Mouse (Mus musculus) lung, postnatal 10 days (tissue): ENCODE data around the gene Pdss2.

ENCODE experiments used
- DNase-seq: peaks from one replicate; pipeline ENCODE4 v3.0.0; 2021

Gene Pdss2

GRCm38 (mm10) chr10:43312658-43313417 lies 91.6 kb downstream of the Pdss2 start:
- no peak for DNase-seq

GRCm38 (mm10) chr10:43315228-43315627 lies 93.9 kb downstream of the Pdss2 start:
- no peak for DNase-seq

GRCm38 (mm10) chr10:43317327-43317951 lies 96.2 kb downstream of the Pdss2 start:
- DNase-seq = no peak

- DNase-seq = no peak
These were observed 99.7 kb downstream of the Pdss2 start for GRCm38 (mm10) chr10:43321019-43321418.

GRCm38 (mm10) chr10:43322446-43323178 lies 101.3 kb downstream of the Pdss2 start:
- DNase-seq = no peak

- DNase-seq = no peak
These were observed 102.1 kb downstream of the Pdss2 start for GRCm38 (mm10) chr10:43323386-43323785.

- DNase-seq = no peak
These were observed 108.5 kb downstream of the Pdss2 start for GRCm38 (mm10) chr10:43329813-43330212.

- no peak for DNase-seq
These were observed 109.4 kb downstream of the Pdss2 start for GRCm38 (mm10) chr10:43330691-43331090.

- DNase-seq = no peak
These were observed 110.8 kb downstream of the Pdss2 start for GRCm38 (mm10) chr10:43331931-43332701.

- DNase-seq = no peak
These were observed 114.6 kb downstream of the Pdss2 start for GRCm38 (mm10) chr10:43335874-43336273.

- no peak for DNase-seq
These were observed 115.8 kb downstream of the Pdss2 start for GRCm38 (mm10) chr10:43337110-43337509.

GRCm38 (mm10) chr10:43339811-43340210 lies 118.5 kb downstream of the Pdss2 start:
- no peak for DNase-seq

GRCm38 (mm10) chr10:43349718-43350117 lies 128.4 kb downstream of the Pdss2 start:
- no peak for DNase-seq

GRCm38 (mm10) chr10:43357884-43358283 lies 136.6 kb downstream of the Pdss2 start:
- no peak for DNase-seq

GRCm38 (mm10) chr10:43362947-43363346 lies 141.7 kb downstream of the Pdss2 start:
- no peak for DNase-seq

GRCm38 (mm10) chr10:43363431-43363851 lies 142.2 kb downstream of the Pdss2 start:
- DNase-seq = no peak

GRCm38 (mm10) chr10:43365909-43366308 lies 144.6 kb downstream of the Pdss2 start:
- no peak for DNase-seq

- DNase-seq = no peak
These were observed 147.3 kb downstream of the Pdss2 start for GRCm38 (mm10) chr10:43368611-43369010.

GRCm38 (mm10) chr10:43372315-43372714 lies 151.0 kb downstream of the Pdss2 start:
- peak; percentile 8 for DNase-seq

GRCm38 (mm10) chr10:43373035-43373434 lies 151.7 kb downstream of the Pdss2 start:
- no peak for DNase-seq

- peak; percentile 40 for DNase-seq
These were observed 152.4 kb downstream of the Pdss2 start for GRCm38 (mm10) chr10:43373666-43374065.

GRCm38 (mm10) chr10:43375286-43375685 lies 154.0 kb downstream of the Pdss2 start:
- no peak for DNase-seq

GRCm38 (mm10) chr10:43376749-43377148 lies 155.5 kb downstream of the Pdss2 start:
- no peak for DNase-seq
